Mouse (Mus musculus): Measurements from ENCODE around the gene Lcn2. TPM values are rescaled to one million over a fixed set of nuclear protein-coding genes. Genes with fewer than 3 reads are reported as not detected.

Gene Lcn2
- polyA plus RNA-seq, 1 experiment, result 0.58 TPM

- Histone ChIP-seq H3K4me3 (ENCODE audit: insufficient read depth, low read length) (peak overlapping the region; percentile 13; the same call in 1 of the 2 replicates), H3K27ac (ENCODE audit: insufficient read depth, low read length) (peak overlapping the region; percentile 87), H3K4me1 (ENCODE audit: control insufficient read depth, insufficient read depth, low read length) (no peaks in the 10 kb centered on the region)
- TF ChIP-seq POLR2A (IDR thresholded peaks at IDR 0.05; ENCODE audit: extremely low read depth, insufficient read depth, low read length) (0 out of 2 replicates have a peak, but pooled peaks have one; percentile 32), CTCF (IDR thresholded peaks at IDR 0.05; ENCODE audit: extremely low read depth, insufficient read depth, low read length) (peak; percentile 38; the same call in 1 of the 2 replicates)
These were observed 26.6 kb downstream of the Lcn2 start for GRCm38 (mm10) chr2:32361437-32361836.

- Histone ChIP-seq H3K4me1 (ENCODE audit: control insufficient read depth, insufficient read depth, low read length) (no peaks in the 10 kb centered on the region), H3K4me3 (ENCODE audit: insufficient read depth, low read length) (peak overlapping the region; percentile 13), H3K27ac (ENCODE audit: insufficient read depth, low read length) (peak overlapping the region; percentile 76; the same call in 1 of the 2 replicates)
- TF ChIP-seq POLR2A (IDR thresholded peaks at IDR 0.05; ENCODE audit: extremely low read depth, insufficient read depth, low read length) (peak; percentile 58; the same call in 1 of the 2 replicates), CTCF (IDR thresholded peaks at IDR 0.05; ENCODE audit: extremely low read depth, insufficient read depth, low read length) (no peak)
These were observed 27.3 kb downstream of the Lcn2 start for GRCm38 (mm10) chr2:32360741-32361140.

GRCm38 (mm10) chr2:32358381-32358780, 29.7 kb downstream of the Lcn2 start:
- no peaks in the 10 kb centered on the region for H3K4me1 ChIP-seq (ENCODE audit: control insufficient read depth, insufficient read depth, low read length)
- H3K4me3 ChIP-seq (ENCODE audit: insufficient read depth, low read length), result no peak overlapping the region
- no peak overlapping the region for H3K27ac ChIP-seq (ENCODE audit: insufficient read depth, low read length)
- TF ChIP-seq CTCF (IDR thresholded peaks at IDR 0.05; ENCODE audit: extremely low read depth, insufficient read depth, low read length) (no peak), POLR2A (IDR thresholded peaks at IDR 0.05; ENCODE audit: extremely low read depth, insufficient read depth, low read length) (no peak)

- TF ChIP-seq POLR2A (IDR thresholded peaks at IDR 0.05; ENCODE audit: extremely low read depth, insufficient read depth, low read length) (no peak), CTCF (IDR thresholded peaks at IDR 0.05; ENCODE audit: extremely low read depth, insufficient read depth, low read length) (no peak)
- Histone ChIP-seq H3K4me1 (ENCODE audit: control insufficient read depth, insufficient read depth, low read length) (no peaks in the 10 kb centered on the region), H3K4me3 (ENCODE audit: insufficient read depth, low read length) (no peak overlapping the region), H3K27ac (ENCODE audit: insufficient read depth, low read length) (no peak overlapping the region)
These were observed 30.3 kb downstream of the Lcn2 start for GRCm38 (mm10) chr2:32357710-32358109.

- H3K4me1 ChIP-seq (ENCODE audit: control insufficient read depth, insufficient read depth, low read length), result no peaks in the 10 kb centered on the region
- H3K27ac ChIP-seq (ENCODE audit: insufficient read depth, low read length), result no peak overlapping the region
- TF ChIP-seq POLR2A (IDR thresholded peaks at IDR 0.05; ENCODE audit: extremely low read depth, insufficient read depth, low read length) (no peak), CTCF (IDR thresholded peaks at IDR 0.05; ENCODE audit: extremely low read depth, insufficient read depth, low read length) (no peak)
- no peak overlapping the region for H3K4me3 ChIP-seq (ENCODE audit: insufficient read depth, low read length)
These were observed 31.8 kb downstream of the Lcn2 start for GRCm38 (mm10) chr2:32356216-32356615.

- H3K27ac ChIP-seq (ENCODE audit: insufficient read depth, low read length), result no peak overlapping the region
- peaks cover 2% of the 10 kb centered on the region; the same call in 1 of the 2 replicates for H3K4me1 ChIP-seq (ENCODE audit: control insufficient read depth, insufficient read depth, low read length)
- H3K4me3 ChIP-seq (ENCODE audit: insufficient read depth, low read length), result no peak overlapping the region
- no peak for TF ChIP-seq POLR2A (IDR thresholded peaks at IDR 0.05; ENCODE audit: extremely low read depth, insufficient read depth, low read length)
These were observed 33.6 kb downstream of the Lcn2 start for GRCm38 (mm10) chr2:32354336-32354895.

GRCm38 (mm10) chr2:32353836-32354235, 34.2 kb downstream of the Lcn2 start:
- peaks cover 5% of the 10 kb centered on the region for H3K4me1 ChIP-seq (ENCODE audit: control insufficient read depth, insufficient read depth, low read length)
- H3K27ac ChIP-seq (ENCODE audit: insufficient read depth, low read length), result no peak overlapping the region
- no peak overlapping the region; the same call in 1 of the 2 replicates for H3K4me3 ChIP-seq (ENCODE audit: insufficient read depth, low read length)
- TF ChIP-seq POLR2A (IDR thresholded peaks at IDR 0.05; ENCODE audit: extremely low read depth, insufficient read depth, low read length) (no peak), CTCF (IDR thresholded peaks at IDR 0.05; ENCODE audit: extremely low read depth, insufficient read depth, low read length) (no peak)

- Histone ChIP-seq H3K4me3 (ENCODE audit: insufficient read depth, low read length) (peak within 1 kb of the TSS; percentile 88), H3K4me1 (ENCODE audit: control insufficient read depth, insufficient read depth, low read length) (peaks cover 5% of the 10 kb centered on the region), H3K27ac (ENCODE audit: insufficient read depth, low read length) (peak within 1 kb of the TSS; percentile 97)
- peak; percentile 60 for TF ChIP-seq CTCF (IDR thresholded peaks at IDR 0.05; ENCODE audit: extremely low read depth, insufficient read depth, low read length)
- peak; percentile 53; the same call in 1 of the 2 replicates for TF ChIP-seq POLR2A (IDR thresholded peaks at IDR 0.05; ENCODE audit: extremely low read depth, insufficient read depth, low read length)
These were observed 35.0 kb downstream of the Lcn2 start, which contains the start of gene Dnm1 for GRCm38 (mm10) chr2:32353007-32353542. Gene Dnm1, minus strand, starts transcription at chr2:32353338.

- peak within 1 kb of the TSS; percentile 88 for H3K4me3 ChIP-seq (ENCODE audit: insufficient read depth, low read length)
- H3K27ac ChIP-seq (ENCODE audit: insufficient read depth, low read length), result peak within 1 kb of the TSS; percentile 97
- TF ChIP-seq POLR2A (IDR thresholded peaks at IDR 0.05; ENCODE audit: extremely low read depth, insufficient read depth, low read length) (peak; percentile 54; the same call in 1 of the 2 replicates), CTCF (IDR thresholded peaks at IDR 0.05; ENCODE audit: extremely low read depth, insufficient read depth, low read length) (no peak)
- H3K4me1 ChIP-seq (ENCODE audit: control insufficient read depth, insufficient read depth, low read length), result peaks cover 5% of the 10 kb centered on the region
These were observed 35.7 kb downstream of the Lcn2 start, which contains the start of gene Ciz1 for GRCm38 (mm10) chr2:32352151-32353006. Gene Ciz1, plus strand, starts transcription at chr2:32352327.
